Mouse (Mus musculus): ENCODE measurements at regions not wholly inside any gene's neighbourhood (a gene's known extent, or its start where the extent isn't known, plus 50 kb on each side); places are given as distances from the start of the nearest gene placed in this dataset.
"Not testable (repeated sequence)": the region's sequence is repeated elsewhere in the genome, so short reads cannot be mapped to it uniquely, and the experiment has no call there.

DNA sequence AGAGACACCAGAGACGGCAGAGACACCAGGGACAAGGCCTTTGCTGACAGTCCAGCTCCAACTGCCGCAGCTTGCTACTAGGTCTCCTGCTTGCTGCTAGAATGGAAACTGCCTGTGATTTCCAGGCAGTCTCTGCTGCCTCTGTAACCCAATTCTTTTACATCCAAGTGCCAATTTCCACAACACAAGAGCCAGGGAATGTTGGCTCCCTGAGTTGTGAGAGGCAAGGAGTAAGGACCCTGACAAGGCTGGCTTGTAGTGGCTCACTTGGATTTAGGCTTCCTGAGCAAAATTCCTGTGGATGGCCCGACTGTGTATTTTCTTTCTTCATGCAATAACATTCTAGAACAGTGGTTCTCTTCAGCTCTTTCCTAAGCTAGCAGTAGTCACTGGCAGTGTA lies 283.9 kb downstream of the Impad1 start:
- no peak for DNase-seq
- WGBS = 60% methylated on average over 3 of the region's 3 CpGs

DNA sequence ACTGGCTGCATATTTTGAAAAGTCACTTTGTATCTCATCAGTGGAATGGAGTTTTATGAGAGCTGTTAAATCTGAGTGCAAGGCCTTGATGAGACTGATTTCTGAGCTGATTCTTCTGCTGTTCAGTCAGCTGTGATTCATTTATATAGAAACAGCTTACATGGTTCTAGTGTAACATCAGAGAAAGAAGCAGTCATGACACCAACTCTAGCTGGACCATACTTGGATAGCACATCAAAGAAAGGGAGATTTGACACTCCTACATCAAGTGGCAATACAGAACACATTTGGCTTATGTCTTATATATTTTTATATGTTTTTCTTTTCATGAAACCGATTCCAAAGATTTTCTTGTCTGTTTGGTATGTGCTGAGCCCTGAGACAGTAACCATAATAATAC lies 296.0 kb downstream of the Impad1 start:
- Histone ChIP-seq H3K4me3 (replicated peaks; ENCODE audit: extremely low read depth, low read depth, low read length) (no peak overlapping the region), H3K4me1 (ENCODE audit: control insufficient read depth, insufficient read depth, low read length) (no peaks in the 10 kb centered on the region)
- no peak for DNase-seq
- 46% methylated on average over 1 of the region's 1 CpGs for WGBS
- TF ChIP-seq CTCF (IDR thresholded peaks at IDR 0.05; ENCODE audit: insufficient read depth, low read length) (no peak), POLR2A (IDR thresholded peaks at IDR 0.05; ENCODE audit: borderline replicate concordance, extremely low read depth, low read depth, low read length) (no peak)

More for the DNA sequence above, 283.9 kb downstream of the Impad1 start:
- Histone ChIP-seq H3K4me1 (ENCODE audit: control insufficient read depth, insufficient read depth, low read length) (no peaks in the 10 kb centered on the region), H3K4me3 (replicated peaks; ENCODE audit: extremely low read depth, low read depth, low read length) (no peak overlapping the region)
- TF ChIP-seq CTCF (IDR thresholded peaks at IDR 0.05; ENCODE audit: insufficient read depth, low read length) (no peak), POLR2A (IDR thresholded peaks at IDR 0.05; ENCODE audit: borderline replicate concordance, extremely low read depth, low read depth, low read length) (no peak)

DNA sequence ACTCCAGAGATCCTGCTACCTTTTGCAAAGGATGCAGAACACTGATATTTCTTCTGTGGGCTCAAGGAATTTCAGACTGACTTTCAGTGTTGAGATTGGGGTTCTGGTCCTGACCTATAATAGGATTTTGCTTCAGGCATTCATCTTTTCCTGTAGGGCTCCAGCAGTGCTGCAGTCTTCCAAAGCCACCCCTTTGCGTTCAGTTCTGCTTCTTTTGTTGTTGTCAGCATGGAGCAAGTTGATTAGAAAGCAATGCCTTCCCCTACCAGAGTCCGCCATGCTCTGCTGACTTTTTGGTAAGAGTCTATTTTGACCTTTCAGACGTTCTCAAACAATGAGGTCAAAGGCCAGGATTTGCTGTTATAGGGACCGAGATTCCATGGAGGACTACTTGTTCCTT lies 297.0 kb downstream of the Impad1 start:
- DNase-seq = no peak
- no peaks in the 10 kb centered on the region for H3K4me1 ChIP-seq (ENCODE audit: control insufficient read depth, insufficient read depth, low read length)
- no peak for TF ChIP-seq POLR2A (IDR thresholded peaks at IDR 0.05; ENCODE audit: borderline replicate concordance, extremely low read depth, low read depth, low read length)
- no peak for TF ChIP-seq CTCF (IDR thresholded peaks at IDR 0.05; ENCODE audit: insufficient read depth, low read length)
- H3K4me3 ChIP-seq (replicated peaks; ENCODE audit: extremely low read depth, low read depth, low read length) = no peak overlapping the region
- 50% methylated on average over 4 of the region's 4 CpGs for WGBS

DNA sequence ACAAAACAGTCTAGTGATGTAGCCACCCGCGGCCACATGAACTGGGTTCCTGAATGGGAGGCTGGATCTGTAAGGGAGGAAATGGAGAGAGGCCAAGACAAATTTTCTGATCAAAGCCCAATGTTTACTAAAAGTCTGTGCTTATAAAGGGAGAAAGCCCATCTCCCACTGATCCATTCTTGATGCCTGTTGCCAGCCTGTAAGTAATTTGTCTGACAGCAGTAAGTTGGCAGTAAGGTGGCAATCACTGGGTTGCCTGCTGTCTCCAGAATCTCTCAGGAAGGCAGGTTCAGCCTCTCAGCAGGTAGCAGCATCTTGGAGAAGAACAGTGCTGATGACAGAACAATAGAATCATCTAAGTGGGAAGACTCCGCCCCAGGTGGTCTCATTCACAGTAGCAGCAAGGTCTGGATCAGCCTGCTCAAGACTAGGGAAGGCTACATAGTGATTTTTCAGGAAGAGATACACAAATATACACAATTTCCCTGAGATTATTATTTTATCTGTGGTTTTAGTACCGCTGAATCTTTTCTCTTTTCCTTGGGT lies 327.9 kb downstream of the Impad1 start:
- H3K4me3 ChIP-seq (replicated peaks; ENCODE audit: extremely low read depth, low read depth, low read length) = no peak overlapping the region
- H3K4me1 ChIP-seq (ENCODE audit: control insufficient read depth, insufficient read depth, low read length) = no peaks in the 10 kb centered on the region
- DNase-seq = no peak
- 63% methylated on average over 4 of the region's 4 CpGs for WGBS
- TF ChIP-seq POLR2A (IDR thresholded peaks at IDR 0.05; ENCODE audit: borderline replicate concordance, extremely low read depth, low read depth, low read length) = no peak

DNA sequence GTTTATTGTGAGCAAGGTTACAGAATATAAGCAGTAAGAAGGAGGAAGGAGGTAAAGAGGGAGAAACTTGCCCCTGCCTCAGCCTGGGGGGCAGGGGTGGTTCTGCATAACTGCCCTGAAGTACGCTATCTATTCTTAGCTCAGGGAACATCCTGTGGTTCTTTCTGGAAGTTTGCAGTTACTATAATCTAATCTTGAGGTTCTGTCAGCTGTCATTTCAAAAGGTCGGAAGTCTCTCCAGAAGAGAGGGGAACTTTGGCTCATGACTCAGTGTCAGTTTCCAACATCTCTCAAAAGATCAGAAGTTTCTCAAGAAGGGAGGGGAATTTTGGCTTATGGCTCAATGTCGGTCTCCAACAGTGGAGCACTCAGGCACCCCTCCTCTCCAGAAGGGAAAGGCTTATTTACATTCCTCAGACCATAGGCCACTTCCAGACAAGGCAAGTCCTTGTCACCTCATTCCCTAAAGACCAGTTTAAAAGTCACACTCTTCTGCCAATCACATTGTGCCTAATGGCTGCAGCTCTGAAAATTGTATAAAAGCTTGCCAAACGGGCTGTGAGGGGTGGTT lies 328.9 kb downstream of the Impad1 start:
- TF ChIP-seq POLR2A (IDR thresholded peaks at IDR 0.05; ENCODE audit: borderline replicate concordance, extremely low read depth, low read depth, low read length) = no peak
- TF ChIP-seq CTCF (IDR thresholded peaks at IDR 0.05; ENCODE audit: insufficient read depth, low read length) = no peak
- no peak overlapping the region for H3K4me3 ChIP-seq (replicated peaks; ENCODE audit: extremely low read depth, low read depth, low read length)
- DNase-seq = no peak
- WGBS = 32% methylated on average over 4 of the region's 4 CpGs
- no peaks in the 10 kb centered on the region for H3K4me1 ChIP-seq (ENCODE audit: control insufficient read depth, insufficient read depth, low read length)

DNA sequence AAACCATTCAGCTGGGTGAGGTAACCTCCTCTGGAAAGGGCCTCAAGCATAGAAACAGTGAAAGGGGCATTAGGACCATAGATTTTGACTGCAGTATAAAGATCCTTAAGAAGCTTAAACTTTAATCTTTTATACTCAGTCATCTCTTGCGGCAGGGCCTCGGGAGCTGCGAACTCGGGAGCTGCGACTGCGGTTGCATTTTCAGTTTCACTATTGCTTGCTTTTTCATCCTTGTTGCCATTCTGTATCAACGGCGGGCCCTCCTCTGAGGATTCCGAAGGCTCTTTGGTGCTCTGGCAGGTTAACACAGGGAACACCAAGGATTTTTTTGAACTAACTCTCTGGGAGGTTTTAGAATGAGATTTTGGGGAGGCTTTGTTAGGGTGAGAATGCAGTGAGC lies 333.9 kb downstream of the Impad1 start:
- no peak overlapping the region for H3K4me3 ChIP-seq (replicated peaks; ENCODE audit: extremely low read depth, low read depth, low read length)
- WGBS = 91% methylated on average over 9 of the region's 9 CpGs
- H3K4me1 ChIP-seq (ENCODE audit: control insufficient read depth, insufficient read depth, low read length) = no peaks in the 10 kb centered on the region
- DNase-seq = no peak
- TF ChIP-seq POLR2A (IDR thresholded peaks at IDR 0.05; ENCODE audit: borderline replicate concordance, extremely low read depth, low read depth, low read length) = no peak
- TF ChIP-seq CTCF (IDR thresholded peaks at IDR 0.05; ENCODE audit: insufficient read depth, low read length) = no peak

DNA sequence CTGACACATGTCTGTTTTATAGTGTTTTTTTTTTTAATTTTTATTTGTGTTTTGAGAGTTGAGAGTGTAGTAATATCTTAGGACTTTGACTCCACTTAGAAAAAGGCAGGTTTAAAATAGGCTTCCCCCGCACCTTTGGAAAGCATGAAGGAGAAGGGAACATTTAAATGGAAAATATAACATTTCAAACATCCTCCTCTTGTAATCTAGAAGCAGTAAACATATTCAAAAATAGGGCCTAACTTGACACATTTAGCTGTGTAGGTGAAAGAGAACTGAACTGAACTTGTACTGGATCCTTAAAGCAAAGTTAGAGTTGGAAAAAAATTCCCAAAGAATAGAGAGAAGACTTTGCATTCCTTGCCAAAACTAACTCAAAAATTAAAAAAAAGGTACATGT lies 343.1 kb downstream of the Impad1 start:
- H3K4me1 ChIP-seq (ENCODE audit: control insufficient read depth, insufficient read depth, low read length) = no peaks in the 10 kb centered on the region
- no peak for DNase-seq
- TF ChIP-seq POLR2A (IDR thresholded peaks at IDR 0.05; ENCODE audit: borderline replicate concordance, extremely low read depth, low read depth, low read length) (no peak), CTCF (IDR thresholded peaks at IDR 0.05; ENCODE audit: insufficient read depth, low read length) (no peak)
- no peak overlapping the region for H3K4me3 ChIP-seq (replicated peaks; ENCODE audit: extremely low read depth, low read depth, low read length)
- 96% methylated on average over 1 of the region's 1 CpGs for WGBS

DNA sequence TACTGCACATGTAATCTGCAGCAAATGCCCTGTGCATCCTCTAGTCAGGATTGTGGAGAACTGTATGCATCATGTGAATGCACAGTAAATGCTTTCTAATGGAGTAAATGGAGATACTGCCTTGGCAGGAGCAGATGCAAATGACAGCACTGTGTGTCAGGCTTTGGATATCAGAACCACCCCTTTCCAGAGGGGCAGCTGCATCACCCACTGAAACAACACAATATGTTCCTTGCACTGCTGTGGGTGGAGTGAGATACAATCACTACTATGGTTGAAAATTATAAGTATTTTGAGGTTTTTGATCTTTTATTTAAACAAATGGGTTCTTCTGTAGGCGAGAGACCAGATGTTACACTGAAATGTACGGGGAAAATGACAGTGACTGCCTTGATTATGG lies 350.5 kb downstream of the Impad1 start:
- TF ChIP-seq POLR2A (IDR thresholded peaks at IDR 0.05; ENCODE audit: borderline replicate concordance, extremely low read depth, low read depth, low read length) = no peak
- no peak for TF ChIP-seq CTCF (IDR thresholded peaks at IDR 0.05; ENCODE audit: insufficient read depth, low read length)

DNA sequence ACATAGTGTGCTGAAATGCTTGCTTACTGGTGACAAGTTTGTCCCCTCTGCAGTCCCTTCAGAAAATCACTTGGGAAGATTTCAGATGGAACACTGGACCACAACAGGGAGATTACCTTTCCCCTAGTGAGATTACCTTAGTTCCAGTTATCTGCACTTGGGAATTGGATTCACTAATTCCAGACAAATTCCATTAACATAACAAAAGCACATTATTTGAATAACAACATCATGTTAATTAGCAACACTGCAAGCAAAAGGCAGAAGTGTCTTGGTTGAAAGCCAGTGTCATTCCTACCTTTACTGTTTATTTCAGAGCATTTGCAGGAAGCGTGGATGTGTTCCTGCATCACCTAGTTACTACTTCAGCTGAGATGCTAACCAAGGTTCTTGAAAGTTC lies 355.6 kb downstream of the Impad1 start:
- no peak for DNase-seq
- WGBS = 72% methylated on average over 1 of the region's 1 CpGs
- Histone ChIP-seq H3K4me3 (replicated peaks; ENCODE audit: extremely low read depth, low read depth, low read length) (no peak overlapping the region), H3K4me1 (ENCODE audit: control insufficient read depth, insufficient read depth, low read length) (no peaks in the 10 kb centered on the region)
- no peak for TF ChIP-seq CTCF (IDR thresholded peaks at IDR 0.05; ENCODE audit: insufficient read depth, low read length)
- no peak for TF ChIP-seq POLR2A (IDR thresholded peaks at IDR 0.05; ENCODE audit: borderline replicate concordance, extremely low read depth, low read depth, low read length)

More for the DNA sequence above, 350.5 kb downstream of the Impad1 start:
- Histone ChIP-seq H3K4me3 (replicated peaks; ENCODE audit: extremely low read depth, low read depth, low read length) (no peak overlapping the region), H3K4me1 (ENCODE audit: control insufficient read depth, insufficient read depth, low read length) (no peaks in the 10 kb centered on the region)
- WGBS = 72% methylated on average over 2 of the region's 2 CpGs
- DNase-seq = no peak

DNA sequence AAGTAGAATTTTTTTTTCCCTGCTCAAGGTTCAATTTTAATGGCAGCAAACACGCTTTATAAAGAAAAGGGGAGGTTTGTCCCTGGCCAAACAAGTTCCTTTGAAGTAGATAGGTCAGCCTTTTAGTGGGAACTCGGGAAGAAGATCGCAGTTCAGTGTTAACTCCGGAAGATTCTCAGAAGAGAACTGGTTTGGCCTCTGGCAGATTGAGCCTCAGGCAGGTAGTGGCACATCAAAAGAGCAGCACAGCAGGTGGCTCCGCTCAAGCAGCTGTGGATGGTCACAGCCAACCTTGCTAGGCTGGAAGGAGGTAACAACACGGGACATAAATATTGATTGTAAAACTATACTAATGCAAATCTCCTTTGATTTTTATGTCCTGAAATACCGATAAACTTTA lies 347.2 kb upstream of the Sdr16c6 start:
- not testable (repeated sequence) for DNase-seq; H3K4me1 ChIP-seq (ENCODE audit: control insufficient read depth, insufficient read depth, low read length); H3K4me3 ChIP-seq (replicated peaks; ENCODE audit: extremely low read depth, low read depth, low read length)
- WGBS = 34% methylated on average over 7 of the region's 7 CpGs
